Mouse (Mus musculus): ENCODE measurements around the gene Vmn1r112.
"Not testable (repeated sequence)": the region's sequence is repeated elsewhere in the genome, so short reads cannot be mapped to it uniquely, and the experiment has no call there.

The Vmn1r112 gene

DNA sequence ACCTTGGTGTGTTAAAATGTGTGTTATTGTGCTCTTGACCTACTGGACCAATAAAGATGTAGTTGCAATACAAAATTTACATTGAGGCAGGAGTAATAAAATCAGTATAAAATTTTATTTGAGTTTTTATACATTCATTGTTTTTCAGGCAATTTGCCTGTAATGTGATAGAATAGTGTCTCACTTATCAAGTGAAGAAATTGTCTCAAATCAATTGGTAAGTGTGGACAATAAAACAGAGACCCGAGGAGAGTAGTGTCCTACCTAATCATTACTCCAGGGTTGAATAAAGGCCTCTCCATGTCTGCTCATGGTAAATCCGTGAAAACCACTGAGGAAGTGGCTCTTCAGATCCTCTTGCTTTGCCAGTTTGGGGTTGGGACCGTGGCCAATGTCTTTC lies at the start of gene Vmn1r112:
Vmn1r112 (plus strand) TSS at position 301 of the 400 bp plus-strand sequence.
- DNase-seq (ENCODE audit: low spot score), result not testable (repeated sequence)

DNA sequence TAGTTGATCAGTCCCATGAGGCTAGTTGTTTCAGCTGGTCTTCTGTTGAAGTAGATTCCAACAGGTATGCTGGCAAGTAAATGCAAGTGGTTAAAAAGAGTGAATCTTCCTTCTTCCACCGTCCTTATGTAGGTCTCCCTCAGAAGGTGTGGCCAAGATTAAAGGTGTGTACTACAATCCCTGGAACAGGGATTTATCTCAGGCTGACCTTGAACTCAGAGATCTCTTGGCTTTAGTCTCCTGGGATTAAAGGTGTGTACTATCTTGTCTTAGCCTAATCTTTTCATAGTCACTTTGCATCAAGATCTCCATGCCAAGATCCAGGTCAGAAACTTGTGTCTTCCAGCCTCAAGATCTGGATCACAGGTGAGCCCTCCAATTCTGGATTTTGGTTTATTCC lies 40.5 kb upstream of the Vmn1r112 start, which contains the start of gene Gm10668:
Gm10668 (minus strand) TSS at position 101 of the 400 bp plus-strand sequence.
- DNase-seq (ENCODE audit: low spot score), result not testable (repeated sequence)

DNA sequence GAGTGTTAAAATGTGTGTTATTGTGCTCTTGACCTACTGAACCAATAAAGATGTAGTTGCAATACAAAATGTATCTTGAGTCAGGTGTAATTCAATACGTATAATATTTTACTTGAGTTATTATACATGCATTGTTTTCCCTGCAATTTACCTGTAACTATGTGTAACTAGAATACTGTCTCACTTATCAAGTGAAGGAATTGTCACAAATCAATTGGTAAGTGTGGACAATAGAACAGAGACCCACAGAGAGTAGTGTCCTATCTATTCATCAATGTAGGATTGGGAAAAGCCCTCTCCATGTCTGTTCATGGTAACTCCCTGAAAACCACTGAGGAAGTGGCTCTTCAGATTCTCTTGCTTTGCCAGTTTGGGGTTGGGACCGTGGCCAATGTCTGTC lies 16.0 kb downstream of the Vmn1r112 start, which contains the start of gene Vmn1r113:
Vmn1r113 (plus strand) TSS at position 301 of the 400 bp plus-strand sequence.
- not testable (repeated sequence) for DNase-seq (ENCODE audit: low spot score)

DNA sequence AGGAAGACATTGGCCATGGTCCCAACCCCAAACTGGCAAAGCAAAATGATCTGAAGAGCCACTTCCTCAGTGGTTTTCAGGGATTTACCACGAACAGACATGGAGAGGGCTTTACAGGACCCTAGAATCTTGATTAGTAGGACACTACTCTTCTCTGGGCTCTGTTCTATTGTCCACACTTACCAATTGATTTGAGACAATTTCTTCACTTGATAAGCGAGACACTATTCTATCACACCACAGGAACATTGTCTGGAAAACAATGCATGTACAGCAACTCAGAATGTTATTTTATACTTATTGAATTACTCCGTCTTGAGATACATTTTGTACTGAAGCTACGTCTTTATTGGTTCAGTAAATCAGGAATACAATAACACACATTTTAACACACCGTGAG lies 41.1 kb downstream of the Vmn1r112 start, which contains the start of gene Vmn1r114:
Vmn1r114 (minus strand) TSS at position 101 of the 400 bp plus-strand sequence.
- not testable (repeated sequence) for DNase-seq (ENCODE audit: low spot score)
